Mouse (Mus musculus): Measurements from ENCODE around the gene Gm3409.
"Not testable (repeated sequence)": the region's sequence is repeated elsewhere in the genome, so short reads cannot be mapped to it uniquely, and the experiment has no call there.

- not testable (repeated sequence) for TF ChIP-seq TBP (conservative IDR thresholded peaks at IDR 0.05; ENCODE audit: low read depth, low read length); CTCF (conservative IDR thresholded peaks at IDR 0.05 in 1 of 2, IDR thresholded peaks at IDR 0.05 in 1 of 2; ENCODE audit: low read depth in 2 of 2, low read length in 2 of 2); MAFK (IDR thresholded peaks at IDR 0.05; ENCODE audit: insufficient replicate concordance, low read length)
Observed at GRCm38 (mm10) chr5:146502099-146502498, 35.3 kb upstream of the Gm3409 start, which contains the start of gene 4930449I24Rik.
